Mouse (Mus musculus): ENCODE results near the gene 2900026A02Rik. TPM values are rescaled to one million over a fixed set of nuclear protein-coding genes. Genes with fewer than 3 reads are reported as not detected.

2900026A02Rik gene
- polyA plus RNA-seq, 1 experiment from 2014 or later, result 10.2 TPM

- Histone ChIP-seq H3K36me3 (0 out of 2 replicates have a peak, but pooled peaks cover 2% of the 10 kb centered on the region), H3K4me3 (peak overlapping the region; percentile 36), H3K4me1 (peaks cover 68% of the 10 kb centered on the region), H3K9me3 (no peaks in the 10 kb centered on the region), H3K27ac (peak overlapping the region; percentile 52), H3K27me3 (ENCODE audit: insufficient read depth, poor library complexity, severe bottlenecking) (no peaks in the 10 kb centered on the region)
- WGBS, result 6% methylated on average over 16 of the region's 16 CpGs
- DNase-seq (ENCODE audit: low spot score), result peak; percentile 99
These were observed 56.1 kb downstream of the 2900026A02Rik start for GRCm38 (mm10) chr5:113164873-113165441.

DNA sequence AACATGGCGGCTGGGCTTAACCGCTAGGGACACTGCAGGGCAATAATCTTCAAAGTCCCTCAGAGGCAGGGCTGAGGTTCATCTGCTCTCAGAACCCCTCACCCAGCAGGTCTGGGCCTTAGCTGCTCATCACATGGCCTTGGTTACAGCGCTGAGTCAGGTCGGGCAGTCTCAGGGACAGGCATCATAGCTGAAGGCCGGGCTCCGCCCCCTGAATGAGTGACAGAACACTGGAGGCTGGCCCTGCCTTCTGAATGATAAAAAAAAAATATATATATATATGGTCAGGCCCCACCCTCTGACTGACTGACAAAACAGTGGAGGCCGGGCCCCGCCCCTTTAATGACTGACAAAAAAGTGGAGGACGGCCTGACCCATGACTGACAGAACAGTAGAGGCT, 56.6 kb downstream of the 2900026A02Rik start:
- H3K36me3 ChIP-seq, result no peaks in the 10 kb centered on the region
- H3K4me3 ChIP-seq, result 0 out of 2 replicates have a peak overlapping the region, but pooled peaks have one; percentile 36
- peak overlapping the region; percentile 52 for H3K27ac ChIP-seq
- no peaks in the 10 kb centered on the region for H3K27me3 ChIP-seq (ENCODE audit: insufficient read depth, poor library complexity, severe bottlenecking)
- H3K9me3 ChIP-seq, result no peaks in the 10 kb centered on the region
- peak; percentile 85 for DNase-seq (ENCODE audit: low spot score)
- WGBS, result 19% methylated on average over 9 of the region's 9 CpGs
- peaks cover 73% of the 10 kb centered on the region for H3K4me1 ChIP-seq

GRCm38 (mm10) chr5:113163116-113163515, 57.9 kb downstream of the 2900026A02Rik start:
- Histone ChIP-seq H3K4me3 (peak overlapping the region; percentile 61), H3K9me3 (no peaks in the 10 kb centered on the region), H3K27ac (peak overlapping the region; percentile 76), H3K27me3 (ENCODE audit: insufficient read depth, poor library complexity, severe bottlenecking) (no peaks in the 10 kb centered on the region), H3K36me3 (no peaks in the 10 kb centered on the region), H3K4me1 (peaks cover 86% of the 10 kb centered on the region)
- WGBS, result under 1% methylated on average over 13 of the region's 13 CpGs
- no peak for DNase-seq (ENCODE audit: low spot score)

GRCm38 (mm10) chr5:113162699-113163098, 58.3 kb downstream of the 2900026A02Rik start:
- Histone ChIP-seq H3K4me1 (peaks cover 90% of the 10 kb centered on the region), H3K4me3 (peak overlapping the region; percentile 61), H3K27me3 (ENCODE audit: insufficient read depth, poor library complexity, severe bottlenecking) (no peaks in the 10 kb centered on the region), H3K36me3 (no peaks in the 10 kb centered on the region), H3K9me3 (no peaks in the 10 kb centered on the region), H3K27ac (peak overlapping the region; percentile 76)
- 4% methylated on average over 9 of the region's 9 CpGs for WGBS
- DNase-seq (ENCODE audit: low spot score), result no peak

- 95% methylated on average over 6 of the region's 6 CpGs for WGBS
- no peaks in the 10 kb centered on the region for H3K9me3 ChIP-seq
- 0 out of 2 replicates have a peak overlapping the region, but pooled peaks have one; percentile 23 for H3K27ac ChIP-seq
- no peaks in the 10 kb centered on the region for H3K36me3 ChIP-seq
- H3K27me3 ChIP-seq (ENCODE audit: insufficient read depth, poor library complexity, severe bottlenecking), result no peaks in the 10 kb centered on the region
- DNase-seq (ENCODE audit: low spot score), result no peak
- no peak overlapping the region for H3K4me3 ChIP-seq
- H3K4me1 ChIP-seq, result peaks cover 93% of the 10 kb centered on the region
These were observed 59.5 kb downstream of the 2900026A02Rik start for GRCm38 (mm10) chr5:113161576-113161975.

DNA sequence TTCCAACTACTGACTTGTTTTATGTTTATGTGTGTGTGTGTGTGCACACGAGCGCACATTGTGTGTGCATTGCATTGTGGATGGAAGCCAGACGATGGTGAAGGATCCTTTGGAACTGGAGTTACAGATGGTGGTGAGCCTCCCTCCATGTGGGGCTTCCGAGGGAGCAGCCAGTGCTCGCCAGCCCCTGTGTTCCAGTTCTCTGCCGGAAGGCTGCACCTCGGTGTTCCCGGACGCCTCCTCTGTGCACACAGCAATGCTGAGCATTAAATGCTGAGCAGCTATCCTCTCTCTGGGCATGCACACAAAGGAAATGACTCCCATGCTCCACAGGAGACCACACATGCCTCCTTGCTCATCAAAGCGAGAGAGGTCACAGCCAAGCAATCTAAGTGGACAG, 60.7 kb downstream of the 2900026A02Rik start:
- no peak for DNase-seq (ENCODE audit: low spot score)
- Histone ChIP-seq H3K27me3 (ENCODE audit: insufficient read depth, poor library complexity, severe bottlenecking) (no peaks in the 10 kb centered on the region), H3K4me1 (peaks cover 85% of the 10 kb centered on the region), H3K9me3 (no peaks in the 10 kb centered on the region), H3K36me3 (no peaks in the 10 kb centered on the region), H3K27ac (peak overlapping the region; percentile 84), H3K4me3 (no peak overlapping the region)
- 80% methylated on average over 10 of the region's 10 CpGs for WGBS

DNA sequence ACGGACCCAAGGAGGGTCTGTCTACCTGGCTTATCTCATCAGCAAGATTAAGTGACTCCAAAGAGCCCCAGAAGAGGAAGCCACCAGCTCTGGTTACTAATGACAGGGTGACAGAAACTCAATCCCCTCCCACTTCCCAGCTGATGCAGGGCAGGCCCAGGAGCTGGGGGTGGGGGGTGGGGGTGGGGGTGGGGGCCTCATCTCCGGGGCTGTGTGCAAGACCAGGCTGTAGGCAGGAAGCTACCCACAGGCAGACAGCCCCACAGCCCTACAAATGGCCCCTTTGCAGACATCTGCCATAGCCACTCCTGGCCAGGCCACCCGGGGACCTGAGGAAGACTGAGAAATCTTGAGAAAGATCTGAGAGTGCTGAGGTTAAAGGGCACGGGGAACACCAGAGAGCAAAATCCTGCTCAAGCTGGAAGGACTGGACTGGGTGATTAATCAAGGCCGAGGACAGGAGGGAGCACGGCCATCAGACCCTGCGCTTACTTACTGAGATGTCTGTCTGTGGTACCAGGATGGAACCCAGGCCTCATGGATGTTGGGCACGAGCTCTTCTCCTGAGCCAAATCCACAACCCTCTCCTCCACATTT, 62.2 kb downstream of the 2900026A02Rik start:
- H3K36me3 ChIP-seq, result no peaks in the 10 kb centered on the region
- 19% methylated on average over 8 of the region's 8 CpGs for WGBS
- peaks cover 77% of the 10 kb centered on the region for H3K4me1 ChIP-seq
- no peaks in the 10 kb centered on the region for H3K9me3 ChIP-seq
- no peaks in the 10 kb centered on the region for H3K27me3 ChIP-seq (ENCODE audit: insufficient read depth, poor library complexity, severe bottlenecking)
- H3K4me3 ChIP-seq, result peak overlapping the region; percentile 23; the same call in 1 of the 2 replicates
- H3K27ac ChIP-seq, result peak overlapping the region; percentile 84
- DNase-seq (ENCODE audit: low spot score), result no peak

- Histone ChIP-seq H3K4me3 (no peak overlapping the region), H3K27ac (peak overlapping the region; percentile 84), H3K27me3 (ENCODE audit: insufficient read depth, poor library complexity, severe bottlenecking) (no peaks in the 10 kb centered on the region), H3K36me3 (no peaks in the 10 kb centered on the region), H3K4me1 (peaks cover 76% of the 10 kb centered on the region), H3K9me3 (no peaks in the 10 kb centered on the region)
- DNase-seq (ENCODE audit: low spot score), result no peak
- WGBS, result 26% methylated on average over 10 of the region's 10 CpGs
These were observed 63.4 kb downstream of the 2900026A02Rik start for GRCm38 (mm10) chr5:113157588-113157987.

DNA sequence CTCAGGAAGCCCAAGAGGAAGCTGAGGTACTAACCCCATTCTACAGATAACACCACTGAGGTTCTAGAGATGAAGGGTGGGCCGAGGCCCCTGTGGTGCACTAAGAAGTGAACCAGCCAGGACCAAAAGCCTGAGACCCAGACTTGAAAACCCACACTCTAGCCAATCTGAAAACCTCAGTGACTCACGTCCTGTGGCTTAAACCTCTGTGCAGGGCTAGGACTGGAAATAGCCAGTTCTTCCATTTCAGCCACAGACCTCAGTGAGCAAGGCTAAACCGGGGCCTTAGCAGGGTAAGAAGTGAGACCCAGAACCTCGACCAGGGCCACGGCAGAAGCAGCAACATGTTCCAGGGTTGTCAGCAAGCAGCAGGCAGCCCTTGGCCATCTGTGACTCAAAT, 64.0 kb downstream of the 2900026A02Rik start:
- DNase-seq (ENCODE audit: low spot score), result no peak
- H3K4me1 ChIP-seq, result peaks cover 80% of the 10 kb centered on the region
- no peaks in the 10 kb centered on the region for H3K27me3 ChIP-seq (ENCODE audit: insufficient read depth, poor library complexity, severe bottlenecking)
- H3K9me3 ChIP-seq, result no peaks in the 10 kb centered on the region
- 57% methylated on average over 5 of the region's 5 CpGs for WGBS
- peak overlapping the region; percentile 84 for H3K27ac ChIP-seq
- H3K4me3 ChIP-seq, result no peak overlapping the region
- H3K36me3 ChIP-seq, result no peaks in the 10 kb centered on the region

DNA sequence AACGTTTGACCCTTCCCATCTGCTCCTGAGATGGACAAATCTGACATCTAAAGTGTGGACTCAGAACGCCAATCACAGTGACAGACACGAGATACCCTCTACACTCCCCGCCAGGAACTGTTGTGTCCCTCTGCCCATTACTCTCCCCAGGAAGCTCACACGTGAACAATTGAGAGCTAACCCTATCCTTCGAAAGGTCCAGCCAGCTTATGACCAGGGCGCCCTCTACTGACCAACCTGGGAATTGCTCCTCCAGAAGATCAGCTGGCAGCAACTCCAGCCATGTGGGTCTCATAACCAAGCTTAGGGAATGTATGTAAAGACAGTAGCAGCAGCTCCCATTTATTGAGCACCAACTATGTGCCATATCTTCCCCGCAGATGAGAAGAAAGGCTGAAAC, 65.9 kb downstream of the 2900026A02Rik start:
- Histone ChIP-seq H3K27ac (0 out of 2 replicates have a peak overlapping the region, but pooled peaks have one; percentile 6), H3K27me3 (ENCODE audit: insufficient read depth, poor library complexity, severe bottlenecking) (no peaks in the 10 kb centered on the region), H3K4me3 (no peak overlapping the region), H3K9me3 (no peaks in the 10 kb centered on the region), H3K4me1 (peaks cover 76% of the 10 kb centered on the region), H3K36me3 (no peaks in the 10 kb centered on the region)
- whole genome bisulfite sequencing, result 4% methylated on average over 8 of the region's 8 CpGs
- DNase-seq (ENCODE audit: low spot score), result peak; percentile 89

- DNase-seq (ENCODE audit: low spot score), result no peak
- no peak overlapping the region for H3K4me3 ChIP-seq
- H3K27me3 ChIP-seq (ENCODE audit: insufficient read depth, poor library complexity, severe bottlenecking), result no peaks in the 10 kb centered on the region
- H3K4me1 ChIP-seq, result peaks cover 71% of the 10 kb centered on the region
- H3K27ac ChIP-seq, result 0 out of 2 replicates have a peak overlapping the region, but pooled peaks have one; percentile 75
- H3K36me3 ChIP-seq, result no peaks in the 10 kb centered on the region
- no peaks in the 10 kb centered on the region for H3K9me3 ChIP-seq
- WGBS, result 83% methylated on average over 5 of the region's 5 CpGs
These were observed 66.6 kb downstream of the 2900026A02Rik start for GRCm38 (mm10) chr5:113154441-113154840.

DNA sequence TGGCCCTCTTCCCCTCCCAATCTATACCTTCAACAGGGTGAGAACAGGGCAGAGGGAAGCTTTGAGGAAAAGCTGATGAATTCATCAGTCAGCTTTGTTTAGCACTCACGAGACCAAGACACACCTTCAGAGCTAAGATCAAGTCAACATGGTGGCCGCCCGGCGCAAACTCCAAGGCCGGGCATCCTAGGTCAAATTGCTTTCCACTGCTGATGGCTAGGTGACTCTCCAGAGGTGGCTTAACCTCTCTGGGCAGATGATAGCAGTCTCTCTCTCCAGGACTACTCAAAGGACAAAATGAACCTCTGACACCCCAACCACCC, 67.6 kb downstream of the 2900026A02Rik start:
- WGBS, result 87% methylated on average over 5 of the region's 5 CpGs
- no peak for DNase-seq (ENCODE audit: low spot score)
- H3K4me3 ChIP-seq, result no peak overlapping the region
- no peaks in the 10 kb centered on the region for H3K9me3 ChIP-seq
- H3K27me3 ChIP-seq (ENCODE audit: insufficient read depth, poor library complexity, severe bottlenecking), result no peaks in the 10 kb centered on the region
- peak overlapping the region; percentile 75 for H3K27ac ChIP-seq
- peaks cover 71% of the 10 kb centered on the region for H3K4me1 ChIP-seq
- no peaks in the 10 kb centered on the region for H3K36me3 ChIP-seq

DNA sequence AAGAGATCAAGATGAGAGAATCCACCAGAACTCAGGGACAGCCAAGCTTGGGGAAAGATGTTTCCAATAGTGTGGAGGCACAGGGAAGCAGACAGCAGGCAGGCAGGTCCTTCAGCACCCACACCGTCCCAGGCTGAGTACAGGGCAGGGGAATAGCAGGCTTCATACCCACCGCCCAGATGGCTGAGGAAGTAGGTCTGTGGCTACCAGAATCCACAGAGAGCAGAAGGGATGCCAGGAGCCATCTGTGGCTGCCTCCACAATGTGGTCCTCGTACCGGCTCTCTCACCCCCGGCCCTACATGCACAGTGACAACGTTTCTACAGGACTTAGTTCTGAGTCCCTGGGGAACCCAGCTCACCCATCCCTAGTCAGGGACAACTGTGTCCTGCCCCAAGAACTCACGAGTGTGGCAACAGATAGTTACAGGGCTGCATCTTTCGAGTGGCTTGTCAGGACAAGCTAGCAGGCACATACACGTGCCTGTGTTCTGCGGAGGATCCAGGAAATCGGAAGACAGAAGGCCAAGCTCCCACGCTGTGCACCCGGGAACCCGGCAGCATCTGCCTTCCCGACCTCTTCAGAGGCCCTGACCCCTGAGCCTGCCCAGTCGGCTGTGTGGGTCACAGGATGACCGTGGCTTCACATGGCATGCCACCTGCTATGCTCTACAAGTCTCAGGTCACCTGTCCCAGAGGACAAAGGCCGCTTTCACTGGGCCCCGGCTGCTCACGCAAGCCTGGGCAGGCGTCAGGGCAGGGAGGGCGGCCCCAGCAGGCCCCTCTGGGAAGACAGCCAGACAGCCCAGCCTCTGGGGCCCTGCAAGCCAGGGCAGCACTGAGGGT, 68.2 kb downstream of the 2900026A02Rik start:
- no peak for DNase-seq (ENCODE audit: low spot score)
- Histone ChIP-seq H3K27ac (peak overlapping the region; percentile 75), H3K4me1 (peaks cover 71% of the 10 kb centered on the region), H3K36me3 (no peaks in the 10 kb centered on the region), H3K27me3 (ENCODE audit: insufficient read depth, poor library complexity, severe bottlenecking) (no peaks in the 10 kb centered on the region), H3K9me3 (no peaks in the 10 kb centered on the region), H3K4me3 (no peak overlapping the region)
- WGBS, result 66% methylated on average over 22 of the region's 22 CpGs

Data from heart, embryonic 10.5 days (tissue).